Mouse (Mus musculus) G1E (cell line): ENCODE data around the gene Rsrc1.

ENCODE experiments used
- CTCF ChIP-seq: IDR thresholded peaks from 2 replicates; pipeline ENCODE4 v1.5.1; 2012; ENCODE audit warnings: low read depth, low read length, inconsistent platforms, mixed read lengths
- GATA1 ChIP-seq: IDR thresholded peaks from 2 replicates; pipeline ENCODE4 v1.6.1; 2012; ENCODE audit warnings: borderline replicate concordance, low read length, inconsistent platforms, mixed read lengths
- POLR2AphosphoS5 ChIP-seq: IDR thresholded peaks from 2 replicates; pipeline ENCODE4 v1.6.1; 2012; ENCODE audit warnings: low read depth, low read length, inconsistent platforms; ENCODE audit not compliant: insufficient replicate concordance
- TAL1 ChIP-seq: conservative IDR thresholded peaks from 2 replicates; pipeline ENCODE4 v1.6.1; 2012; ENCODE audit warnings: low read depth, low read length, inconsistent platforms, mixed read lengths

DNA sequence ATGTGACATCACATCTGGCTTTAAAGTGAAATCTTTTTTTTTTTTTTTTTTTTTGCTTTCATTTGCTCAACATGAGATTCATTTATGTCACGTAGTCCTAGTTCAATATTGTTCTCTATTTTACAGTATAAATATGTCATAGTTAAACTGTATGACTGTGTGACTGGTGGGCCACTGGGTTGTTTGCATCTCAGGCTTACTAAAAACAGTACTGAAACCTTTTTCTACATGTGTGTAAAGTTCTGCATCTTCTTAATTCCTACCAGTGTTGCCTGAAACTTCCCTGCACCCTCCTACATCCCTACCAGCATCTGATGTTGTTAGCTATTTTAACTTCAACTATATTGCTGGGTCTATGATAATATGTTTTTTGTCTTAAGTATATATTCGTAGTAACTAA lies 78.6 kb downstream of the Rsrc1 start:
- TF ChIP-seq CTCF (no peak), GATA1 (no peak), TAL1 (no peak), POLR2AphosphoS5 (no peak)
